Mouse (Mus musculus) brain, embryonic 14.5 days (tissue): ENCODE results near the gene Olfr1265.

Source experiments
- CTCF ChIP-seq: fragments of 200-500 bp; IDR thresholded peaks from 2 replicates; pipeline ENCODE4 v1.5.1; 2012; ENCODE audit warnings: inconsistent platforms, mild to moderate bottlenecking, moderate library complexity, borderline replicate concordance; ENCODE audit not compliant: insufficient read depth, insufficient read length; ENCODE audit errors: extremely low read depth
- POLR2A ChIP-seq: fragments of 200-500 bp; IDR thresholded peaks from 2 replicates; pipeline ENCODE4 v1.6.1; 2012; ENCODE audit warnings: mild to moderate bottlenecking, inconsistent platforms, borderline replicate concordance; ENCODE audit not compliant: poor library complexity, insufficient read depth, insufficient read length, severe bottlenecking; ENCODE audit errors: extremely low read depth

DNA sequence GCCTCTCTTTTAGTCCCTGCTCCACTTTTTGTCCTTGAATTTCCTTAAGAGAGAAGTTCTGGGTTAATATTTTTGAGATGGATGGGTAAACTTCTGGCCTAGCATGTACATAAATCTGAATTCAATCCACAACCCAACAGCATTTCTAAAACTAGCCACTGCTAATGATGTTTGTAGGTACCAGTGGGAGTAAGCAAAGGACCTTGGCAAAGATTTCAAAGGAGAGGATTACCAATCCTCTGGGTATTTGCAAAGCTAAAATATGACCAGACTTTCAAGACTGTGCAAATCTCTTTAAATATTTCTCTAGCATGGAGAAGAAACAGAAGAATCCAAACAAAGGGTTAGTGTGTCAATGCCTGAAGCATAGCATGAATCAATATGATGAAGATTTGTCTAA lies 35.3 kb upstream of the Olfr1265 start, which contains the start of gene Olfr1262:
- TF ChIP-seq CTCF = no peak
- TF ChIP-seq POLR2A = no peak
